Mouse (Mus musculus): ENCODE measurements around the gene Allc.

Allc gene

DNA sequence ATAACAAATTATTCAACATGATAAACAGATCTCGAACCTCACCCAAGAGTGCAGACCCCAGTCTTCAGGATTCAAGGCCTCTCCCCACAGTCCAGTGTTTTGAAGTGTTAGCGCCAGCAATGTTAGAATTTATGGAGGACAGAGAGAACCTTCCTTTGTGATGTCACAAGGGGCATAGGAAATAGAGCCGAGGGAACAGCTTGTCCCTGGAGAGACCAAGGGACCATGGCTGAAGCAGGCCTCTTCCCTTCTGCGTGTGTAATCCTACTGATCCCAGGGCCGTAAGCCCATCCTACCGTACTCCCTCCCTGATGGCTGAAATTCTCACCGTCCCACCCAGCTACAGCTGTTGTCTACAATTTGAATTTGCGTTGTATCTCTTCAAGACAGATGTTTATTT, at the start of gene Allc:
TSS of gene Allc (minus strand) at position 101 of the 400 bp plus-strand sequence.
- DNase-seq, result no peak

DNA sequence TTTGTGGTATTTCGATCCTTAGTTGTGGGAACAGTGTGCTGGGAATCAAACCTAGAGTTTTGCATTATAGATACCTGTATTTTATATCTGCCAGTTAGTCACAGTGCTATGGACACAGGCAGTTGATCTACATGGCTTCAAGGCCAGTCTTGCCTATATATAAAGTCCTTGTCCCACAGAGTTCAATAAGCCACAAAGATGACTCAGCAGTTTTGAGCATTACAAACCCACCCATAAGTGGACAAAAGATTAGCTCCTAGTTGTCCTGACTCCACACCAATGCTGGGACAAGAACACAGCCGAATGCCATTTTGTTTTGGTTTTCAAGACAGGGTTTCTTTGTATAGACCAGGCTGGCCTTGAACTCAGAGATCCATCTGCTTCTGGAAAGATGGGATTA, 46.1 kb upstream of the Allc start:
- no peak for DNase-seq

DNA sequence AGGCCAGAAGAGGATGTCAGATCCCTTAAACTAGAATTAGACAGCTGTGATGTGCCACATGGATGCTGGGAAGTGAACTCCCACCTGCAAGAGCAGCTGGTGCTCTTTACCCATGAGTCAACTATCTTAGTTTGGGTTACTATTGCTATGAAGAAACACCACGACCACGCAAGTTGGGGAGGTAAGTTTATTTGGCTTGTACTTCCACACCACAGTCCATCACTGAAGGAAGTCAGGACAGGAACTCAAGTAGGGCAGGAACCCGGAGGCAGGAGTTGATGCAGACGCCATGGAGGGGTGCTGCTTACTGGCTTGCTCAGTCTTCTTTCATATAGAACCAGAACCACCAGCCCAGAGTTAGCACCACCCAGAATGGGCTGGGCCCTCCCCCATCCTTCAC, 44.8 kb upstream of the Allc start:
- no peak for DNase-seq

DNA sequence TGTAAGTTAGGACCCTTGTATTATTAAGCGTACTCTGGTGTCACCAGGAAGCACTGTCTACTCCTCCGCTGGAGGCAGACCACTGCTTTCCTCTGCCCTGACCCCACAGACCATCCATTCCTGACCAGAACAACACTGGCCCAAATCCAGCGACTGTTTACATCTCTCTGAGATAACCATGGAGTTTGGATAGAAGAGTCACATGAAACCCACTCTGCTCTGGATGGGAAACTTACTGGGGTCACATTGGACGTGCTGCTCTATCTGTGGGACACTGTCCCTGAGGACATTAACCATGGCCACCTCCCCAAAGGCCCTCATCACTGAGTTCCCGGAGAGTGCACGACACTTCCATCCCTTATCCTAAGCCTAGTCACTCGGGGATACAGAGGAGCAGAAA, 43.1 kb upstream of the Allc start:
- no peak for DNase-seq

DNA sequence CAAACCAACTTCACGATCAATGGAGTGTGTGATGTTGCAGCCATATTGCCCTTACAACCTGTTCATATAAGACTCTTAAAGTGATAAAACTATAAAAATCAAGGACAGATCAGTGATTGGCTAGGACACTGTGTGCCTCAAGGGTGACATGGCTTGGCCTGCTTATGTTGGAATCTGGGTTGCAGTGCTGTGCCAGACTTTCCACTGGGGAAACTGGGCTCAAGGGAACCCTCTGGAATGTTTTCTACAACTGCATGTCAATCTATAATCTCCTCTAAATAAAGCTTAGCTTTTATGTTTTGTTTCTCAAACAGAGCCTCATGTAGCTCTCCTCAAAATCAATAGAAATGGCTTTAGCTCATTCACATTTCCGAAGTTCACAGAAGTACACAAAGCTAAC, 41.9 kb upstream of the Allc start:
- DNase-seq, result no peak

DNA sequence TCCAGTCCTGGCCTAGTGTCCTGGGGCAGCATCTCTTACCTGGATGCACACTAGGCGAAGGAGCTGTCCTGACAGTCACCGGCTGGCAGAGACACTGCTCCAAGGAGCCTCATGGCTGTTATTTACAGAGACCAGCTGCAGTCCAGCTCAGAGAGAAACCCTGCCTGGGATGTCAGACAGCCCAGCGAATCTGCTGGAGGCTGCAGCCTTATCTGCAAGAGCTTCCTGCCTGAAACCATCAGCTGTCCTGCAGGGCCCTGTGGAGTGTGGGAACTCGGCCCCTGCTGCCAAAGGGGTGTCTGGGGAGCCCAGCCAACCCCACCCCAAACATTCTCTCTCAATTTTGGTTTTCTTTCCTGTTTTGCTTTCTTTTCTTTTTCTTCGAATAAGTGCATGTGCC, 40.9 kb upstream of the Allc start, which contains the start of gene Colec11:
TSS of gene Colec11 (minus strand) at position 183 of the 400 bp plus-strand sequence.
- peak; percentile 7 for DNase-seq

DNA sequence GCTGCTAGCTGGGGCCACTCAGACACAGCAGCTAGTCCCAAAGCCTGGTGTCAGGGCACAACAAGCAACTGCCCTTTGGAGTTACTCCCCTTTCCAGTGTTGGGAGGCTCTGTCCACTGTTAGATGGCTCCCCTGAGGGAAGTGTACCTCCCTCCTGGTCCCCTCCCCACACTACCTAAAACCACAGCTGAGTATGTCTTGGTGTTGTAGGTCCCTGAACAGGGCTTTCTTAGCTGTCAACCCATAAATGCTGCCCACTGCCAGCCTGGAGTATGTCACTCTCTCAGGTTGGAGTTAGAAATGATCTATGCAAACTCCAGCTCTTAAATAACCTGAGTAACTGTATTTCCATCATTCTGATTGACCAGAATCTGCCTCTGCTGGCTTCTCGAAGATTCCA, 40.3 kb upstream of the Allc start:
- DNase-seq, result no peak

DNA sequence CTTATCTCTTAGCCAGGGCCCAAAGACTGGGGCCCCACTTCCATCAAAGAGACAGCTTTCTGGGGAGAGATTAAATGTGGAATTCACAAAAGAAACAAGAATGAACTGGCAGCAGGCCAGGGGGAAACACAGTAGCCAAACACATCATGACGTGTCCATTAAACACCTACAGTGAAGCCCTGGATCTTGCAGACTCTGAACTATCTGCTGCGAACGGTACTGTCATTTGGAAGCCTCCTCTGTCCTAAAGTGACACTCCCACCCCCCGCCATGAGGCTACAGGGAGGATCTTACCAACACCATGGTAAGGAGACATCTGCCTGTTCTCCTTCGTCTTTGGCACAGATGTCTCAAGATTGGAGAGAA, 39.8 kb upstream of the Allc start:
- no peak for DNase-seq

DNA sequence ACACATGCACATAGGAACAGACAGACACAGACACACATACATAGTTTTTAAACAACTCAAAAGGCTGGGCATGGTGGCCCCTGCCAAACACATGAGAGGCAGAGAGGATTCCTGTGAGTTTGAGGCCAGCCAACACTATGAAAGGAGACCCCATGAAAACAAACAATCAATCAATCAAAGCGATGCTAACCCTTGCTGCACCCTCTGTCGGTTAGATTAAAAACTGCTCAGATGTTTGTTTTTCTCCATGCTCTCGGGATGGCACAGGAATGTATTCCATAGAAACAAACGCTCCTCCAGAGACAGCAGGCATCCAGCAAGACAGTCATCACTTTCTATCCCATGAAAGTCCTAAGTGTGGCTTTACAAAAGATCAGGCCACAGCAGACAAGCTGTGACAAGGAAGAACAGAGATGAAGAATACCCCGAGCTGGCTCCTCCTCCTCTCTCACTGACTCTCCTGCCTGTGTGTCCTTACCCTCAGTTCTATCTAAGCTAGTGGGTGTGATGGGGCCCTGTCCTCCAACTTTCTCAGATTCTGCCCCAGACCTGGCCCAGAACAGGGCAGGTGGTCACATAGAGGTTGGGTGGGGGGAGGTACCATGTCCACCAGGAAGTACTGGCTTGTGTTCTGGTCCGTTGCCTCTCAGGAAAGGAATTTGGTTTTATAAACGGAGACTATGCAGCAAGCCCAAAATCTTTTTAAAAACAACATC, 39.3 kb upstream of the Allc start:
- no peak for DNase-seq

DNA sequence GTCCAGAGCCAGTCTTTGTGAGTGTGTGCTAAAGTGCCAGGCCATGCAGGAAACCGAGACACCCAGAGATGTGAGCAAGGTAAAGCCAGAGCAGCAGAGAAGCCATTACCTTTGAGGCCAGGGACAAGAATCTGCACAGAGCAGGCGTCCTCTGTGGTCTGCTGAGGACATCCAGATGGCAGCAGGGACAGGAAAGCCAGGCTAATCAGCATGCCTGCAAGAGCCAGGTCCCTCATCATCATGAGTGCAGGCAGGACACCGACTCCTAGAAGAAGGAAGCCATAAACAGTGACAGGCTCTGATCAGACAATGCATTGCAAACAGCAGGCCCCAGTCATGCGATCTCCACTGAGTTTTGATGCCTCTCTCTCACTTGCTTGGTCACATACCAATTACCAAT, 35.0 kb upstream of the Allc start:
- DNase-seq, result no peak

DNA sequence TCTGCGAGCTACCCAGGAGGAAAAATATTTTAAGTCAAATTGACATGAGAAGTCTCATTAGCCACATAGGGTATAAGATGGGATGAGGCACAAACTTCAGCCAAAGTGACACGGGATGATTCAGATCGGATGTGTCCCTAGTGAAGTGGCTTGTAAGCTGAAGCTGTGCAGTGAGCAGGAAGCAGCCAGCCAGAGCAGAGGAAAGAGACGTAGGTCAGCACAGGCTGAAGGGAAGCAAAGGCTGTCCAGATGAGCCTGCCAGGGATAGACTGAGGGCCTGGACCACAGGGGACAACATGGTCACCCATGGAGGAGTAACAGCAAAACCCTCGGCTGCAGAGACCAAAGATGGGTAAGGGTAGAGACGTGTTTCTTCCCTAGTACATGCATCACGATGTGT, 32.1 kb upstream of the Allc start:
- no peak for DNase-seq

DNA sequence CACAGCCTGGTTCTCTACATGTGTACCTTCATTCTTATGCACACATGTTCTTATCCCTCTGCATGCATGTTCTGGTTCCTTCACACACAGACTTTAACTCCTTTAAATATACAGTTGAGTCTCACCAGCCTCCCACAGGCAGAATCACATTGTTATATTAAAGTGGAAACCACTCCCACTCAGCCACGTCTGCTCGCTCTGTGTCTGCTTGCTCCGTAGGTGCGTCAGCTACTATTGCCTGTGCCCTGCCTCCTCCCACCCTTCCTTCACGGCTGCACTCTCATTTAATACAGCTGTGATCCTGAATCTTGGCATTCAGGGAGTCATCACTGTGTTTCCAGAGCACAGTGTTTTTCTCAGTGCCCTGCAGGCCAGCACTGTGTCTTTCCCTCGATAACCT, 30.1 kb upstream of the Allc start:
- DNase-seq, result no peak

DNA sequence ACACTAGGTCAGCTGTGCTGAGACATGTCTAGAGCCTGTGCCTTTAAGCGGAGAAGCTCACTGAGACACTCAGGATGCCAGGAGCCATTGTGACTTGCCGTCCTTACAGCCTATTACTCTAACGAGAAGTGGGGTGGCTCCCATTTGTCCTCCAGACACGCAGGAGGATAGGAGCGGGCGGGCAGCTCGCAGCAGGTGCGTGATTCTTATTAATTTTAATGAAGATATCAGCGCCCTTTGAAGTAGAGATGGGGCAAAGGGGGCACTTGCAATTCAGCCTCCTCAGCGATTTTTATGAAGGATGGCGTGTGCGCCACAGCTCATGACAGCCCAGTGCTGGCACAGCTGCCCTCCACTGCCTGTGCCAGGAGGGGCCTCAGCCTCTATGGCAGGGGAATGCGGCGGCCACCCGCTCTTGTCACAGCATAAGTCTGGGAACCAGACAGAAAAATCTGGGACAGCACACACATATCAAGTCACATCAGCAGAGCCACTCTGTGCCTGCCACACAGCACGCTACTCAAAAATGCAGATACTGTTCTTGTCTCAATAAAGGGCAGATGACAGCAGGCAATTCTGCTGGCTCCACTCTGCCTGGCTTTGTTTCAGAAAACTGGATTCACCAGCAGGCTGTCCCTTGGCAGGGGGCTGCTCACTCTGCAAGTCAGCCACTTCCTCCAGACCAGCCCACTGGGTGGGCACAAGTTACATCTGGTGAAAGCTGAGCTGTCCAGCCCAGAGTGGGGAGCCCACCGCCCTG, 25.4 kb upstream of the Allc start:
- DNase-seq, result no peak

DNA sequence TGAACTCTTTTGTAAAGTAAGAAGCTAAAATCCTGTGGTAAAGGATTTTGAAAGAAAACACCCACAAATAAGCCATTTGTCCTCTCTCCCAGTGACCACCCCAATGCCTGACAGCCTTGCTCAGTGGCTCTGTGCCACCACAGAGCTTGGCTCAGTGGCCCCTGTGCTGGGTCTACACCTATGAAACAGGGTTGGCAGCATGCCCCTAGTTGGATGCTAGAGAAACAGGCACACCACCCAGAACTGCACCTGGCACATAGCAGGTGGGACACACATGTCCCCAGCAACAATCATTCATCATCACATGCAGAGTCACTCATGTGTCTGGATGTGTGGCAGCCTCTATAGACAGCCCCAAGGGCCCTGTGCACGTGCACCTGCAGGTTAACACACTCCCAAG, 21.2 kb upstream of the Allc start:
- DNase-seq, result no peak

DNA sequence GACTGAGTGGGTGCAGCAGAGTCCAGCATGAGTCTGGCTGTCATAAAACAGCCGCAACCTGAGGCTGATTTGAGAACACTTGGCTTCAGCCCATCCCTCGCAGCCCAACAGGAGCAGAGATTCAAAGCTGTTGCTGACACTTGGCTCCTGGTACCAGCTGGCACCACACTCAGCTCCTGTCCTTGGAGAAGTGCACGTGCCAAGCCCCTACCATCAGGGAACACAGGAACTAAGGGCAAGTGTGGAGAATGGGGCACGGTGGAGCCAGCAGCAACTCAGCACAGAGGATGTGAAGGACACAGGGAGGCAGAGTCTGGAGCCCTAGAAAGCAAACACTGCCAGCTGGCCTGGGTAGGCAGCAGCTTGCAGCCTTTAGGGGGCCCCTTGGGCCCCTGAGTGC, 19.9 kb upstream of the Allc start:
- DNase-seq, result no peak

DNA sequence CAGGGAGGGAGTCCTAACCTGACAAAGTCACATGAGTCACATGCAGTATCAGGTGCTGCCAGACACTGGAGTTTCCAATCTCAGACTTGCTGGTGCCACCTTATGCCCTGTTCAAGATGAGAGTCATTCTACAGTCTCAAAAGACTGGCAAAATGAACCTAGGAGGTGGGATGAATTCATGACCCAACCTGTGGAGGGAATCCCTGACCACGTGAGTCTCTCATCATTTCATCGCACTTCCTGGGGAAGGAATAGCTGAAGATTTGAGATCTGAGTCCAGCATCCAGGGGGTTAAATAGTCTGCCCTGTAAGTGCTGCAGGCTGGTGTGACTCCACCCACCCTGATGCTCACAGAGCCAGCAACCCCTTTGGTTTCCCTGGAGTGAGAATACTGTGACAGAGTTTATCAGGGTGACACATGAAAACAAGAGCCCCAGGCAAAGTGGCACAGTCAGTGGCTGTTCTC, 16.2 kb upstream of the Allc start:
- DNase-seq, result no peak

DNA sequence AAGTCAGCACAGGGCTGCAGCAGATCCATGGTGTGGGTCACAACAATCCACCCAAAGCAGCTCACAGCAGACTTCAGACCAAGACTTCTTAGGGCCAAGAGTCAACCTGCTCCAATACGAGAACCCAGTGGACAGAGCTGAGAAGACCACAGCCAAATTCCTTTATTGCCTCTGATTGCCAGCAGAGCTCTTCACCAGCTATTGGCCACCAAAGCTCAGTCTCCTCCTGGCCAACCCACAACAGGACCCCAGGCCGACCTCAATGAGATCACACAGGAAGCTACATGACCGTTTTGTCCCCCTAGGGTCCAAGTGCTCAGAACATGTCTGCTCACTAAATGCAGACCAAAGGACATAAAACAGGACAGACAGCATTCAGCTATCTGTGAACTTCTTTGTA, 15.8 kb upstream of the Allc start:
- DNase-seq, result no peak

DNA sequence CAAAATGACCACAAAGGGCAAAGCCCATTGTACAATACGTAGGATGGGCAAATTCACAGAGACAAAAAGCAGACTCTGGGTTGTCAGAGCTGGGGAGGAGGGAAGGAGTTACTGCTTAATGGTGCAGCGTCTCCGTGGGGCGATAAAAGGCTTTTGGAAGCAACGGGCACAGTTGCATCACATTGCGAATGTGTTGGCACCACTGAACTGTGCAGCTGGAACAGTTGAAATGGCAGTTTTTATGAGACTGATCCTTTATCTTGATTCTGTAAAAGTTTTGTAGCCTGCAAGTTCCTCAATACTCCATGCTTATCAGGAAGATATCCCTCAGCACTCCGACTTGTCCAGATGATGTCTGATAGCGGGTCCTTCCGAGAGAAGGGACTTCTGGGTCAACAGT, 15.4 kb upstream of the Allc start:
- DNase-seq, result no peak

DNA sequence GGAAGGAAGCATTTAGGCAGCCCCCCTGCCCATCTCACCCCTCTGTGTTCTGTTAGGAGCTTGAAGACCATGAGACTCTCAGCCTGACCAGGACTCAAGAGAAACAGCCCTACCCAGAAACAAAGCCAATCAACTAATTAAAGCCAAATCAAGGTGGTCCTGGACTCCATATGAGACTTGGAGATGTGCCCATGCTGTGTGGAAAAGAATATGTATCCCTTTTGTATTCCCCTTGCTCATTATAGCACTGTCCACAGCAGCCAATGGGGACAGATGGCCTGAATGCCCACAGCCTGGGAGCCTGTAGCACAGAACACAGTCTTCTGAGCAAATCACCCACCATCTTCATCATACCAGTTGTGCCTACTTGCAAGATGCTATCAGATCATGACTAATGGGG, 14.5 kb upstream of the Allc start:
- no peak for DNase-seq

DNA sequence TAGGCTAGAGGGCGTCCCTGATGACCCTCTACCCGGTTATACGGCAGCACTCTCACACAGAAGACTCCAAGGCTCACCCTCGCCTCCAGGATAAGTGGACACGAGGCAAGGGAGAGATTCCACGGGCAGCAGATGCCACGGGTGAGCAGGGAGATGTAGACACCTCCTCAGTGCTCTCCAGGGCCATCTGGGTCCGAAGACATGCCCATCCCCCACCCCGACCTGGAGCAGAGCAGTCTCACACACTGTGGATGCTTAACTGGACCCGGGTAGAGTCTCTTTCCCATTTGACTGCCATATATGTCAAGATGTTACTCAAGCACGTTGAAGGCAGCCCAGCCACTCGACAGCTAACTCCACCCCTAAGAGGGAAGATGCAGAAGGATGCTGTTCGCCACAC, 8.1 kb upstream of the Allc start:
- no peak for DNase-seq

DNA sequence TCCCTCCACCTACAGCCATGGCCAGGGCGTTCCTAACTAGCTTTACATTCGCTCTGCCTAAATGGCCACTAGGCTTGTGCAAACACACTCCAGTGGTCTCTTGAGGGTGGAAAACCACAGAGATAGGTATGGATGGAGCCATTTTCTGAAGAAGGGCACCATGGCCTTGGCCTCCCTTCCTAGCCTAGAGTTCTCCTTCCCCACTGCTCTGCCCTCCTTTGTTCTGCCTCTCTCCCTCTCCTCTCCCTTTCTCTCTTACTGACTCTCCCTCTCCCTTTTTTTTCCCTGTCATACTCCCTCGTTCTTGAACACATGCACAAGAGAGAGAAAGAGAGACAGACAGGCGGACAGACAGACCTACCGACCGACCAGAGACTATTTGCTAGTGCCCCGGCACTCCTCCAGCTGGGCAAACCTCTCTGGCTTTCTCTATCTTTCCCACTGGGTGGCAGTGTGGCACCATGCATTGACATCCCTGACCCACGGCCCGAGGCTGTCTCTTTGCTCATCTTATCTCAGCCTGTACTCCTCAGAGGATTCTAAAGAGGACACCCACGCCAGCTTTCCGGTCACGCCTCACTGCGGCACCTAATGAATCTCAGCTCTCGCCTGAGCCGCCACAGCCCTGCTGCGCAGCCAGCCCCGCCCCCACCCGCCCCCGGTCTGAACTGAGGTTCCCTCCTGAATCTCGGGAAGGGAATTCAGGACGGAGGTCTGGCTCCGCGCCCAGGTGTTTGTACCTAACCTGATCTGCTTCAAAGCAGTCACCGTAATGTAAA, 7.0 kb upstream of the Allc start:
- DNase-seq, result peak; percentile 74

DNA sequence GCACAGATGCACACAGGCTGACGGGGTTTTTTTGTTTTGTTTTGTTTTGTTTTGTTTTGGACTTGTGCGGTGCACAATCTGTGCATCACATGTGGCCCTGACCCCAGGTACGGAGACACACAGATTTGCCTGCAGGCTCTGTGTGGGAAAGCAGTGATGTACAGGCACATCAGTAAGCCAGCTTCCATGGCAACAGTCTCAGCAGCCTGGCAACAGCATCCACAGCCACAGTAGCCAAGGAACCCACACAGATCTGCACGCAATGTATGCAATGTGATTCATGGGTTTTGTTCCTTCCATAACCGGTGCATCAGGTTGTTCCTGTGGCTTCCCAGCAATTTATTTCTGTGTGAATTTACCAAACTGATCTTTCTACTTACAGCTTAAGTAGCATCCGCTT, 5.6 kb upstream of the Allc start:
- no peak for DNase-seq

DNA sequence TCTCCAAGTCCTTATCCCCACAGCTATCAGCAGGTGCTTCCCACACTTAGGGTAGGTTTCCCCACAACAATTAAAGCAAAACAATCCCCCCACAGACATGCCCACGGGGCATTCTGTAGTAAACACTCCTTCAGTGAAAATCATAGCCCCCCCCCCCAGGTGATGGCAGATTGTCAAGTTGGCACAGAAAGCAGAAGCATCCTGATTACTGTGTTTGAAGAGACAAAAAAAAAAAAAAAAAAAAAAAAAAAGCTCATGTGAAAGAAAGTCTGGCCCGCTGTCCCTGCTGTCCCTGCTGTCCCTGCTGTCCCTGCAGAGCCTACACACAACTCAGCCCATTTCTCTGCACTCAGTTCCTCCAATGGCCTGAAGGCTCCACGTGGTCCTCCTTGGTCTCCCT, 1.7 kb upstream of the Allc start:
- DNase-seq, result no peak

DNA sequence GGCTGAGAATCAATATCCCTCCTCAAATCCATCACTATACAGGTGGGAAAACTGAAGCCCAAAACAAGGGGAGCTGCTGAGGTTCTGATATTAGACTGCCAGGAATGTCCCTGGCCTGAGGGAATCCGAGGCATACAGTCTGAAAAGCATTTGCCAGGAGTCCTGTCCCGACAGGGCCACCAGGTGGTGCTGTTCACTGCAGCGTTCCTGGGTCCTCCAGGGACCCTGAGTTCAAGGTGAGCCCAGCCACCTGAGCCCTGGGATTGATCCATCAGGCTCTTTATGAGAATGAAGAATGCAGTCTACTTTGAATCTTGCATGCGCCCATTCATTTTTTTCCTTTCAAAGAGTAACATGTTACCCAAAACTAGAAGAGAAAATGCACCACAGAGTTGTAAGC, 3.2 kb downstream of the Allc start:
- no peak for DNase-seq
